Mouse (Mus musculus): Measurements from ENCODE around the gene Myog. TPM values are rescaled to one million over a fixed set of nuclear protein-coding genes. Genes with fewer than 3 reads are reported as not detected.
A peak's percentile ranks its signal among the peaks of the same experiment; 100 is the strongest.

Myog gene
- polyA plus RNA-seq, 1 experiment from 2014 or later, result not detected

GRCm38 (mm10) chr1:134307409-134307808, 17.6 kb downstream of the Myog start:
- Histone ChIP-seq H3K27me3 (no peaks in the 10 kb centered on the region), H3K4me3 (no peak overlapping the region), H3K36me3 (peaks cover 12% of the 10 kb centered on the region; the same call in 1 of the 2 replicates), H3K27ac (replicated peaks) (no peak overlapping the region), H3K9me3 (no peaks in the 10 kb centered on the region), H3K9ac (no peak overlapping the region), H3K4me1 (replicated peaks) (peaks cover 13% of the 10 kb centered on the region), H3K4me2 (no peak overlapping the region)
- no peak for ATAC-seq (ENCODE audit: low FRiP score, low read depth)
- WGBS, result 32% methylated on average over 10 of the region's 10 CpGs

GRCm38 (mm10) chr1:134310291-134310690, 20.5 kb downstream of the Myog start:
- H3K36me3 ChIP-seq, result peaks cover 20% of the 10 kb centered on the region; the same call in 1 of the 2 replicates
- no peaks in the 10 kb centered on the region for H3K27me3 ChIP-seq
- no peak overlapping the region for H3K9ac ChIP-seq
- no peaks in the 10 kb centered on the region for H3K4me1 ChIP-seq (replicated peaks)
- no peak for ATAC-seq (ENCODE audit: low FRiP score, low read depth)
- H3K27ac ChIP-seq (replicated peaks), result no peak overlapping the region
- H3K4me2 ChIP-seq, result no peak overlapping the region
- H3K9me3 ChIP-seq, result no peaks in the 10 kb centered on the region
- WGBS, result 86% methylated on average over 2 of the region's 2 CpGs
- no peak overlapping the region for H3K4me3 ChIP-seq

- no peak overlapping the region for H3K4me2 ChIP-seq
- WGBS, result 99% methylated on average over 3 of the region's 3 CpGs
- no peak overlapping the region for H3K27ac ChIP-seq (replicated peaks)
- ATAC-seq (ENCODE audit: low FRiP score, low read depth), result no peak
- H3K9me3 ChIP-seq, result no peaks in the 10 kb centered on the region
- no peak overlapping the region for H3K9ac ChIP-seq
- H3K4me1 ChIP-seq (replicated peaks), result no peaks in the 10 kb centered on the region
- no peaks in the 10 kb centered on the region for H3K27me3 ChIP-seq
- no peak overlapping the region for H3K4me3 ChIP-seq
- H3K36me3 ChIP-seq, result peaks cover 21% of the 10 kb centered on the region; the same call in 1 of the 2 replicates
These were observed 20.9 kb downstream of the Myog start for GRCm38 (mm10) chr1:134310729-134311128.

- Histone ChIP-seq H3K9me3 (no peaks in the 10 kb centered on the region), H3K4me3 (no peak overlapping the region), H3K9ac (no peak overlapping the region), H3K4me1 (replicated peaks) (no peaks in the 10 kb centered on the region), H3K27me3 (no peaks in the 10 kb centered on the region), H3K36me3 (peaks cover 21% of the 10 kb centered on the region; the same call in 1 of the 2 replicates), H3K27ac (replicated peaks) (no peak overlapping the region), H3K4me2 (no peak overlapping the region)
- WGBS, result 92% methylated on average over 7 of the region's 7 CpGs
- no peak for ATAC-seq (ENCODE audit: low FRiP score, low read depth)
These were observed 22.0 kb downstream of the Myog start for GRCm38 (mm10) chr1:134311760-134312159.

GRCm38 (mm10) chr1:134315181-134315580, 25.4 kb downstream of the Myog start:
- no peak overlapping the region for H3K27ac ChIP-seq (replicated peaks)
- no peaks in the 10 kb centered on the region for H3K4me1 ChIP-seq (replicated peaks)
- no peak overlapping the region for H3K4me3 ChIP-seq
- no peak overlapping the region for H3K9ac ChIP-seq
- no peak overlapping the region for H3K4me2 ChIP-seq
- no peaks in the 10 kb centered on the region for H3K27me3 ChIP-seq
- no peaks in the 10 kb centered on the region for H3K9me3 ChIP-seq
- peaks cover 14% of the 10 kb centered on the region; the same call in 1 of the 2 replicates for H3K36me3 ChIP-seq
- WGBS, result 83% methylated on average over 5 of the region's 5 CpGs
- ATAC-seq (ENCODE audit: low FRiP score, low read depth), result no peak

GRCm38 (mm10) chr1:134316361-134316760, 26.6 kb downstream of the Myog start:
- no peak overlapping the region for H3K4me3 ChIP-seq
- H3K4me2 ChIP-seq, result no peak overlapping the region
- H3K9ac ChIP-seq, result no peak overlapping the region
- ATAC-seq (ENCODE audit: low FRiP score, low read depth), result no peak
- H3K9me3 ChIP-seq, result no peaks in the 10 kb centered on the region
- H3K36me3 ChIP-seq, result peaks cover 14% of the 10 kb centered on the region; the same call in 1 of the 2 replicates
- H3K27ac ChIP-seq (replicated peaks), result no peak overlapping the region
- 85% methylated on average over 9 of the region's 9 CpGs for WGBS
- peaks cover 5% of the 10 kb centered on the region; the same call in 1 of the 2 replicates for H3K4me1 ChIP-seq (replicated peaks)
- no peaks in the 10 kb centered on the region for H3K27me3 ChIP-seq

GRCm38 (mm10) chr1:134318261-134318660, 28.5 kb downstream of the Myog start:
- H3K36me3 ChIP-seq, result peaks cover 10% of the 10 kb centered on the region; the same call in 1 of the 2 replicates
- H3K4me3 ChIP-seq, result no peak overlapping the region
- 70% methylated on average over 5 of the region's 5 CpGs for WGBS
- no peaks in the 10 kb centered on the region for H3K9me3 ChIP-seq
- H3K27ac ChIP-seq (replicated peaks), result no peak overlapping the region
- ATAC-seq (ENCODE audit: low FRiP score, low read depth), result no peak
- H3K27me3 ChIP-seq, result no peaks in the 10 kb centered on the region
- no peak overlapping the region for H3K9ac ChIP-seq
- peaks cover 5% of the 10 kb centered on the region; the same call in 1 of the 2 replicates for H3K4me1 ChIP-seq (replicated peaks)
- no peak overlapping the region for H3K4me2 ChIP-seq

- Histone ChIP-seq H3K4me3 (no peak overlapping the region), H3K36me3 (peaks cover 12% of the 10 kb centered on the region; the same call in 1 of the 2 replicates), H3K27ac (replicated peaks) (no peak overlapping the region), H3K4me1 (replicated peaks) (peaks cover 5% of the 10 kb centered on the region; the same call in 1 of the 2 replicates), H3K27me3 (no peaks in the 10 kb centered on the region), H3K9me3 (no peaks in the 10 kb centered on the region), H3K9ac (no peak overlapping the region), H3K4me2 (no peak overlapping the region)
- peak; percentile 36; the same call in 1 of the 2 replicates for ATAC-seq (ENCODE audit: low FRiP score, low read depth)
- 41% methylated on average over 13 of the region's 14 CpGs for WGBS
These were observed 31.0 kb downstream of the Myog start for GRCm38 (mm10) chr1:134320691-134321301.

- H3K36me3 ChIP-seq, result peaks cover 21% of the 10 kb centered on the region; the same call in 1 of the 2 replicates
- no peaks in the 10 kb centered on the region for H3K9me3 ChIP-seq
- no peaks in the 10 kb centered on the region for H3K27me3 ChIP-seq
- peaks cover 5% of the 10 kb centered on the region; the same call in 1 of the 2 replicates for H3K4me1 ChIP-seq (replicated peaks)
- H3K4me2 ChIP-seq, result no peak overlapping the region
- no peak overlapping the region for H3K4me3 ChIP-seq
- no peak overlapping the region for H3K9ac ChIP-seq
- WGBS, result 87% methylated on average over 6 of the region's 6 CpGs
- ATAC-seq (ENCODE audit: low FRiP score, low read depth), result 0 out of 2 replicates have a peak, but pooled peaks have one; percentile 7
- no peak overlapping the region for H3K27ac ChIP-seq (replicated peaks)
These were observed 32.8 kb downstream of the Myog start for GRCm38 (mm10) chr1:134322591-134322990.

- 94% methylated on average over 12 of the region's 12 CpGs for WGBS
- H3K27me3 ChIP-seq, result no peaks in the 10 kb centered on the region
- H3K9me3 ChIP-seq, result no peaks in the 10 kb centered on the region
- no peak overlapping the region for H3K4me2 ChIP-seq
- no peak overlapping the region for H3K27ac ChIP-seq (replicated peaks)
- no peak overlapping the region for H3K4me3 ChIP-seq
- peaks cover 21% of the 10 kb centered on the region; the same call in 1 of the 2 replicates for H3K36me3 ChIP-seq
- no peak for ATAC-seq (ENCODE audit: low FRiP score, low read depth)
- H3K9ac ChIP-seq, result no peak overlapping the region
- no peaks in the 10 kb centered on the region for H3K4me1 ChIP-seq (replicated peaks)
These were observed 37.1 kb downstream of the Myog start for GRCm38 (mm10) chr1:134326841-134327346.

- Histone ChIP-seq H3K4me3 (no peak overlapping the region), H3K4me2 (peak overlapping the region; percentile 9; the same call in 1 of the 2 replicates), H3K27me3 (no peaks in the 10 kb centered on the region), H3K9ac (no peak overlapping the region), H3K9me3 (no peaks in the 10 kb centered on the region), H3K27ac (replicated peaks) (no peak overlapping the region), H3K4me1 (replicated peaks) (peaks cover 11% of the 10 kb centered on the region), H3K36me3 (no peaks in the 10 kb centered on the region)
- WGBS, result 63% methylated on average over 20 of the region's 20 CpGs
- peak; percentile 17; the same call in 1 of the 2 replicates for ATAC-seq (ENCODE audit: low FRiP score, low read depth)
These were observed 42.3 kb downstream of the Myog start for GRCm38 (mm10) chr1:134331879-134332635.

GRCm38 (mm10) chr1:134332770-134333271, 43.0 kb downstream of the Myog start, which contains the start of gene Ppfia4:
TSS of gene Ppfia4 (minus strand) at chr1:134332928.
- no peaks in the 10 kb centered on the region for H3K9me3 ChIP-seq
- no peaks in the 10 kb centered on the region for H3K36me3 ChIP-seq
- H3K9ac ChIP-seq, result no peak within 1 kb of the TSS
- no peak within 1 kb of the TSS for H3K27ac ChIP-seq (replicated peaks)
- WGBS, result 45% methylated on average over 13 of the region's 13 CpGs
- peak within 1 kb of the TSS; percentile 9; the same call in 1 of the 2 replicates for H3K4me2 ChIP-seq
- H3K27me3 ChIP-seq, result no peaks in the 10 kb centered on the region
- H3K4me3 ChIP-seq, result no peak within 1 kb of the TSS
- peaks cover 11% of the 10 kb centered on the region for H3K4me1 ChIP-seq (replicated peaks)
- ATAC-seq (ENCODE audit: low FRiP score, low read depth), result peak; percentile 60
